Mouse (Mus musculus): ENCODE measurements around the gene Svbp. TPM values are rescaled to one million over a fixed set of nuclear protein-coding genes. Genes with fewer than 3 reads are reported as not detected.
A peak's percentile ranks its signal among the peaks of the same experiment; 100 is the strongest.

The Svbp gene
- polyA plus RNA-seq, 1 experiment from 2014 or later = 33.6 TPM

- in situ Hi-C loops (cut with MboI; ENCODE audit: low pct_unique_long_range_greater_than_20kb) = loop anchor here (5.0 to 25.0 kb wide), 2 partner anchors 160 to 530 kb away; no protein-coding TSS in a partner anchor
- DNase-seq (ENCODE audit: low read depth, low spot score) = no peak
- CTCF ChIA-PET = interaction anchor here (1.3 kb wide), 1 partner anchor 158 kb away, joined by 3 read pairs; no protein-coding TSS in a partner anchor
- POLR2A ChIA-PET = no interaction called here
- no peaks in the 10 kb centered on the region for H3K27me3 ChIP-seq
- peak; percentile 63 for TF ChIP-seq CTCF (IDR thresholded peaks at IDR 0.05)
- no peak for ATAC-seq
Observed at GRCm38 (mm10) chr4:119167663-119168062, 27.4 kb upstream of the Svbp start.

DNA sequence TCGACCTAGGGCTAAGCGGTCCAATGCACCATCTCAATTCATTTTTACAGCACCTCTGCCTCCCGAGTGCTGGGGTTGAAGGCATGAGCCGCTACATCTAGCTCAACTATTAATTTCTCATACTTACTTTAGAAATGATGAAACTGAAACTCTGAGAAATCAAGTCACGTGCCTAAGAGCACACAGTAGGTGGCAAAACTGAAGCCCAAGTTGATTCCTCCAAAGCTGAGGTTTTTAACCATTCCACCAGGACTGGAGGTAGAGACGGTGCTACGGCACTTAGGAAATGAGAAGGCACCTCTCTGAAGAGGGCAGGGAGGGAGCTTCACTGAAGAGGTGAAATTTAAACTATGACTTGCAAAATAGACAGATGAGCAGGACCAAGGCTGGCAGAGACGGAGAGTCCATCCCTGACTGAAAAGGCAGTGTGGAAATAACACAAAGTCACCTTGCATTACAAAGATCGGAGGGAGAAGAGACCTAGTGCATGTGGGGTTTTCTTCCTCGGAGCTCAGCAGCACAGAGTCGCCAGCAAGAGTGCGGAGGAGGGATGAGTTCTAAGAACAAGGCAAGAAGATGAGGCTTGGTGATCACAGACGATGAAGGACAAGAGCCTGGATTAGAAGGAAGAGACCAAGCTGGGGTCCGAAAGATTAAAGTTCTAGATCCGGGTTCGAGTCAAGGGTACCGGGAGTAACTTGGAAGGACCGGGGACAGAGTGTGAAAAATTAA is 22.0 kb upstream of the Svbp start:
- ATAC-seq (no peak), DNase-seq (ENCODE audit: low read depth, low spot score) (no peak)
- no peaks in the 10 kb centered on the region for H3K27me3 ChIP-seq
- no peak for TF ChIP-seq CTCF (IDR thresholded peaks at IDR 0.05)
- CTCF ChIA-PET = interaction anchor here (0.8 to 2.8 kb wide), 8 partner anchors 14 to 169 kb away, joined by 3 to 10 read pairs (median 3); no protein-coding TSS in a partner anchor
- POLR2A ChIA-PET = interaction anchor here (0.7 kb wide), 1 partner anchor 22 kb away, joined by 3 read pairs; the partner anchor contains the start of gene Svbp
- in situ Hi-C loops (cut with MboI; ENCODE audit: low pct_unique_long_range_greater_than_20kb) = loop anchor here (25.0 kb wide), 1 partner anchor 536 kb away; no protein-coding TSS in a partner anchor

DNA sequence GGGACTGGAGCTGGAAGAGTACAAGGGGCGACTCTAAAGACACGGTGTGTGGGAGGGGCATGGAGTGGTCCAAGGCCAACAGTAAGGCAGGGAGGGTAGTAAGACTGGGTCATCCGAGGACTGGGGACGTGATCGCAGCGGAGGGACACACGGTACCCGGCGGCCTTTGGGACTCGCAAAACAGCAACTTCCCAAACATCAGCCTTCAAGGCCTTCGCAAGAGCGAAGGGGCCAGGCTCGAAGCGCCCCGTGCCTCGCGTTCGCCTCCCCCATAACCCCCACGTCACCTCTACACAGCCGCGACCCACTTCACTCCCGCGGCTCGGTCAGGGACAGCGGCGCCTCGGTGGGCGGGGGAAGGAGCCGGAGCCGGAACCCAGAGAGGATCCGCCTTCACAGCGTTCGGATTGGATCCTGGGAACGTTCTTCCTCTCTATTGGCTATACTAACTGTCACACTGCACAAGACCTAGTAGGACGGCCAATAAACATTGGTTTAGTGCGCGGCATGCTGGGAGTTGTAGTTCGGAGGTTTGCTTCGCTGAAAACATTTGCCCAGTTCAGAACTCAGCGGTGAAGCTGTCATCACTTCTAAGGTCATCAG is 21.2 kb upstream of the Svbp start, which contains the start of gene Zfp691:
Gene Zfp691 (minus strand): TSS at position 345 of the 603 bp plus-strand sequence.
- ATAC-seq (peak; percentile 100), DNase-seq (ENCODE audit: low read depth, low spot score) (peak; percentile 87)
- TF ChIP-seq CTCF (IDR thresholded peaks at IDR 0.05) = no peak
- ChIA-PET CTCF (interaction anchor here (1.6 to 2.8 kb wide), 2 partner anchors 164 to 170 kb away, joined by 4 to 10 read pairs; no protein-coding TSS in a partner anchor), POLR2A (no interaction called here)
- no peaks in the 10 kb centered on the region for H3K27me3 ChIP-seq
- in situ Hi-C loops (cut with MboI; ENCODE audit: low pct_unique_long_range_greater_than_20kb) = loop anchor here (25.0 kb wide), 1 partner anchor 537 kb away; no protein-coding TSS in a partner anchor

GRCm38 (mm10) chr4:119177702-119178101 is 17.4 kb upstream of the Svbp start:
- no peaks in the 10 kb centered on the region for H3K27me3 ChIP-seq
- POLR2A ChIA-PET = no interaction called here
- ATAC-seq = no peak
- no peak for DNase-seq (ENCODE audit: low read depth, low spot score)
- no peak for TF ChIP-seq CTCF (IDR thresholded peaks at IDR 0.05)
- in situ Hi-C loops (cut with MboI; ENCODE audit: low pct_unique_long_range_greater_than_20kb) = no loop called here
- CTCF ChIA-PET = no interaction called here

DNA sequence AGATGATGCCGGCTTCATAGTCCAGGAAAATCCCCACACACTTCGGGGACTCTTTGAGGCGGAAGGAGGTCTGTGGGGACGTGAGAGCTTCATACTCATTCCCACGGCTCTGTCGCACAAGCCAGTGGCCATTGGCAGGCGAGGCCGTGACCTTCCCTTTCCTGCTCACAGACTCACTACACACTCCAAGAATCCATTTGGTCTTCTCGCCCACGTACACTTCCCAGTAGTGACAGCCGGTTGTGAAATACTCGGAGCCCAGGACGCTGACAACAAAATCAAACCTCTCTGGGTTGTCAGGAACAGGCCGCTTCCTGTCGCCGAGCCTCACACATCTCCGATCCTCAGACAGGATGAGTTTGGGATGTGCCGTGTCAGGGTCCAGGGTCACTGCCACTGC is 16.8 kb upstream of the Svbp start:
- H3K27me3 ChIP-seq = no peaks in the 10 kb centered on the region
- no peak for ATAC-seq
- ChIA-PET CTCF (interaction anchor here (1.4 kb wide), 1 partner anchor 10 kb away, joined by 4 read pairs; no protein-coding TSS in a partner anchor), POLR2A (no interaction called here)
- TF ChIP-seq CTCF (IDR thresholded peaks at IDR 0.05) = no peak
- in situ Hi-C loops (cut with MboI; ENCODE audit: low pct_unique_long_range_greater_than_20kb) = no loop called here
- no peak for DNase-seq (ENCODE audit: low read depth, low spot score)

- no peak for TF ChIP-seq CTCF (IDR thresholded peaks at IDR 0.05)
- CTCF ChIA-PET = no interaction called here
- peaks cover 3% of the 10 kb centered on the region for H3K27me3 ChIP-seq
- ATAC-seq (no peak), DNase-seq (ENCODE audit: low read depth, low spot score) (no peak)
- in situ Hi-C loops (cut with MboI; ENCODE audit: low pct_unique_long_range_greater_than_20kb) = no loop called here
- POLR2A ChIA-PET = no interaction called here
Observed at GRCm38 (mm10) chr4:119180133-119180707, 14.9 kb upstream of the Svbp start.

- ChIA-PET POLR2A (no interaction called here), CTCF (interaction anchor here (0.8 kb wide), 1 partner anchor 24 kb away, joined by 3 read pairs; no protein-coding TSS in a partner anchor)
- peaks cover 7% of the 10 kb centered on the region for H3K27me3 ChIP-seq
- TF ChIP-seq CTCF (IDR thresholded peaks at IDR 0.05) = no peak
- in situ Hi-C loops (cut with MboI; ENCODE audit: low pct_unique_long_range_greater_than_20kb) = no loop called here
- no peak for DNase-seq (ENCODE audit: low read depth, low spot score)
- no peak for ATAC-seq
Observed at GRCm38 (mm10) chr4:119181456-119181855, 13.7 kb upstream of the Svbp start.

DNA sequence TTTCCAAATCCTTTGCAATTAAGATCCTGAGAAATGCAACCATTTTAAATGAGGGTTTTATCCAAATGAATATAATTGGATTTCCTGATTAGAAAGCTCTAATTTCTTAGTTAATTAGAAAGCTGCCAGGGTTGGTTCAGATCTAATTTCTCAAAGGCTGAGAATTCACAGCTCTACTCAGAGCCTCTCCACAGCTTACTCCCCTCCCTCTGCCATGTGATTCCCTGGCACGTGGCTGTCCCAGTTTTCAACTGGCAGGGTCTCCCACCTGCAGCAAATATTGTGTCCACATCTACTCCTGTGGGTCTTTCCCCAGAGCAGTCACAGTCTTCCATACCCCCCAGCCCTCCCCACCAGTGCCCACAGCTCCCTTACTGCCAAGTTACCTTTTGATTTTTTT is 11.6 kb upstream of the Svbp start:
- CTCF ChIA-PET = no interaction called here
- TF ChIP-seq CTCF (IDR thresholded peaks at IDR 0.05) = no peak
- DNase-seq (ENCODE audit: low read depth, low spot score) (no peak), ATAC-seq (no peak)
- in situ Hi-C loops (cut with MboI; ENCODE audit: low pct_unique_long_range_greater_than_20kb) = no loop called here
- POLR2A ChIA-PET = interaction anchor here (1.1 kb wide), 1 partner anchor 12 kb away, joined by 3 read pairs; no protein-coding TSS in a partner anchor
- peaks cover 7% of the 10 kb centered on the region for H3K27me3 ChIP-seq

DNA sequence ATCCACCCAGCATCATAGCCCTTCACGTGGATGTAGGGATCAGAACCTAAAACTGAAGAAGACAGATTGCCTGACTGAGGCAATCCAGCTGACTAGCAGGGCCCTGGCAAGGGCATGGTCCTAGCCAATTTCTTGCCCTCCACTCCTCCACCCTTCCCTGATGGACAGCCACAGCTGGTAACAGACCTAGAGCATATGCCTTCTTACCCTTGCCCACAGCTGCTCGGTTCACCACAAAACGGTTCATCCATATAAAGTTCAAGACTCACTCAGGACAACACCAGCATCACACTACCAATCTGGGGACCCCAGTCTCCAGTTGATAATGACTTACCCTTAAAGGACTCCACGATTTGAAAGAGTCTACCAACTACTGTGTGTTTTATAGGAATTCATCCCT is 9.3 kb upstream of the Svbp start:
- in situ Hi-C loops (cut with MboI; ENCODE audit: low pct_unique_long_range_greater_than_20kb) = no loop called here
- CTCF ChIA-PET = no interaction called here

DNA sequence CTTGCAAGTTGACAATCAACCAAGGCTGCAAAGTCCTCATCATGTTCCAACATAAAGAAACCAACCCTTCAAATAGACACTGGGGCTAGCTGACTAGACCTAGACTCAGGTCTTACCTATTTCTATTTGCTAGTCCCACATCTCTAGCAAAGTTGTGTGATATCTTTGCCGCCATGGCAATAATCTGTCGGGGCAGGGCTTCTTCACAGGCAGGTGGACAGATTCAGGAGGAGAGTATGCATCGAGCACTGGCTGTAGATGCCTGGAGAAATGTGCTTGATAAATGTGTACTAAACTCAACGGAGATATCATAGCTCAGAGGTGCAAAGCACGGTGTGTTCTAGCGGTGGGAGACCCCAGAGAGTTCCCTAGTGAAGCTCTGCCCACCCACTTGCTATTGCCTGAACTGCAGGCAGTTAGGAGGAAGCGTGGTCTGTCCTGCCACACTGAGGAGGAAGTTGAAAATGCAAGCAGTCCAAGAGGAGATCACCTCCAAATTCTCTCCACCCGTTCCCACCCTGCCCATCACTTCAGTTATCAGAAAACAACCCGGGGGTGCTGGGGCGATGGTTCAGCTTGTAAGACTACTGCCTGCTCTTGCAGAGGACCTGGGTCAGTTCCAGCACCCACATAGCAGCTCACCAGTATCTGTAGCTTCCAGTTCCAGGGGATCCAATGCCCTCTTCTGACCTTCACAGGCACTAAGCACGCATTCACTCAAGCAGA is 6.9 kb upstream of the Svbp start:
- DNase-seq (ENCODE audit: low read depth, low spot score) (no peak), ATAC-seq (no peak)
- H3K27me3 ChIP-seq = peaks cover 13% of the 10 kb centered on the region
- CTCF ChIA-PET = interaction anchor here (0.6 to 0.9 kb wide), 2 partner anchors 9 to 30 kb away, joined by 3 to 4 read pairs; no protein-coding TSS in a partner anchor
- TF ChIP-seq CTCF (IDR thresholded peaks at IDR 0.05) = no peak
- in situ Hi-C loops (cut with MboI; ENCODE audit: low pct_unique_long_range_greater_than_20kb) = no loop called here
- POLR2A ChIA-PET = no interaction called here

More for the DNA sequence above, 9.3 kb upstream of the Svbp start:
- DNase-seq (ENCODE audit: low read depth, low spot score) = no peak
- TF ChIP-seq CTCF (IDR thresholded peaks at IDR 0.05) = no peak
- no peak for ATAC-seq
- H3K27me3 ChIP-seq = peaks cover 13% of the 10 kb centered on the region
- POLR2A ChIA-PET = no interaction called here

Data from Patski (cell line).